Mouse (Mus musculus) midbrain, embryonic 13.5 days (tissue): ENCODE results near the gene Slc27a1. TPM values are rescaled to one million over a fixed set of nuclear protein-coding genes. Genes with fewer than 3 reads are reported as not detected.

ENCODE experiments used
- ATAC-seq: fragments of 200-750 bp; cut with Nextera tagmentation; 2 replicates; pipeline ENCODE4 v1.8.0; 2017; ENCODE audit warnings: mild to moderate bottlenecking, moderate TSS enrichment, moderate library complexity
- H3K27ac ChIP-seq: fragments of 300-500 bp; sonication (generic); 2 replicates; pipeline ENCODE4 v1.5.1; 2015; ENCODE audit warnings: inconsistent platforms, mild to moderate bottlenecking, moderate library complexity
- H3K27me3 ChIP-seq: fragments of 300-500 bp; sonication (generic); 2 replicates; pipeline ENCODE4 v1.6.1; 2015; ENCODE audit warnings: mild to moderate bottlenecking, inconsistent platforms
- H3K36me3 ChIP-seq: fragments of 300-500 bp; sonication (generic); 2 replicates; pipeline ENCODE4 v1.6.1; 2015; ENCODE audit warnings: mild to moderate bottlenecking, inconsistent platforms
- H3K4me1 ChIP-seq: fragments of 300-500 bp; sonication (generic); replicated peaks from 2 replicates; pipeline ENCODE4 v1.6.1; 2015; ENCODE audit warnings: inconsistent platforms
- H3K4me2 ChIP-seq: fragments of 300-500 bp; sonication (generic); replicated peaks from 2 replicates; pipeline ENCODE4 v1.6.1; 2015; ENCODE audit warnings: moderate library complexity, mild to moderate bottlenecking, inconsistent platforms
- H3K4me3 ChIP-seq: fragments of 300-500 bp; sonication (generic); replicated peaks from 2 replicates; pipeline ENCODE4 v1.5.1; 2015; ENCODE audit warnings: mild to moderate bottlenecking, inconsistent platforms
- H3K9ac ChIP-seq: fragments of 300-500 bp; sonication (generic); replicated peaks from 2 replicates; pipeline ENCODE4 v1.6.1; 2015; ENCODE audit warnings: mild to moderate bottlenecking, inconsistent platforms
- H3K9me3 ChIP-seq: fragments of 300-500 bp; sonication (generic); 2 replicates; pipeline ENCODE4 v1.6.1; 2016; ENCODE audit warnings: mild to moderate bottlenecking, inconsistent platforms
- WGBS: fragments of 180-500 bp; shearing (Covaris S2); methylation state at CpG from one replicate; pipeline ENCODE4 v1.1.7; 2015; 5-methylcytosine and 5-hydroxymethylcytosine counted together
- polyA plus RNA-seq: library from polyadenylated mRNA; unstranded; fragments of >200 nt; fragmentation: Nextera tagmentation; extraction: Ambion mirVana; gene quantifications from 2 replicates; pipeline ENCODE4 v1.2.1, GENCODE M21; 2015

Slc27a1 gene
- polyA plus RNA-seq, 1 experiment from 2014 or later, result 58.7 TPM

DNA sequence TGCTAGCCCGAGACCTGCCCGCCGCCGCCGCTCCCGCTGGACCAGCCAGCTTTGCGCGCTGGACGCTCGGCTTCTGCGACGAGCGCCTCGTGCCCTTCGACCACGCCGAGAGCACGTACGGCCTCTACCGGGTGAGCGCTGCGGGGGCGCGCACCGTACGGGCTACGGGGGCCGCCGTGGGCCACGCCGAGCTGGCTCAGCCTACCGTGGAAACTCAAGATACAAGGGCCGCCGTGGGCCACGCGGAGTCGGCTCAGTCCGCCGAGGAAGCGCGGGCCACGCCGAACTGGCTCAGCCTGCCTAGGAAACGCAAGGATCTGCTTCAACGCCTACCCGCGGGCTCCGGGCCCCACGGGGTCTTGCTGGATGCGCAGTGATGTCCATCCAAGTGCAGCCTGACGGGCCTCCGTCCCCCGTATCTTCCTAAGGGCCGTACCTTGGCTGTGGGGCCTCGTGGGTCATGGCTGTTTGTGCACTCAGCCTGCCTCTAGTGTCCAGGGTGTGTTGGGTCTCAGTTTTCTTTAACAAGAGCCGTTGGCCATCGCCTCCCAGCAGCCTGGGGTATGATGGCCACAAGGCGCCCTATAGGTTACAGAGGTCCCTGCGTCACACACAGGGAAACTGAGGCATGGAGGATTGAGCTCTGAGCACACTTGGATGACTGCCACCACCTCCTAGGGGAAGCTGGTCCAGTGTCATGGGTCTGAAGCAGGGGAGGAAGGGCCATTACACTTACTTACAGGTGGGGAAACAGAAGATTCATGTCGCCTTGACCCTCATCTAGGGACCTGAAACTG lies 23.9 kb downstream of the Slc27a1 start:
- H3K27ac ChIP-seq, result peak overlapping the region; percentile 98
- WGBS, result 3% methylated on average over 60 of the region's 60 CpGs
- H3K4me1 ChIP-seq, result peaks cover 41% of the 10 kb centered on the region
- peak overlapping the region; percentile 94 for H3K4me2 ChIP-seq
- peak overlapping the region; percentile 96 for H3K9ac ChIP-seq
- no peaks in the 10 kb centered on the region for H3K9me3 ChIP-seq
- peak overlapping the region; percentile 75 for H3K4me3 ChIP-seq
- no peaks in the 10 kb centered on the region for H3K27me3 ChIP-seq
- H3K36me3 ChIP-seq, result 0 out of 2 replicates have a peak, but pooled peaks cover 13% of the 10 kb centered on the region
- ATAC-seq, result peak; percentile 80

GRCm38 (mm10) chr8:71593556-71594323 lies 25.1 kb downstream of the Slc27a1 start:
- Histone ChIP-seq H3K27me3 (no peaks in the 10 kb centered on the region), H3K27ac (no peak overlapping the region), H3K9me3 (no peaks in the 10 kb centered on the region), H3K4me2 (peak overlapping the region; percentile 94), H3K4me3 (peak overlapping the region; percentile 75; the same call in 1 of the 2 replicates), H3K4me1 (peaks cover 41% of the 10 kb centered on the region), H3K36me3 (0 out of 2 replicates have a peak, but pooled peaks cover 8% of the 10 kb centered on the region), H3K9ac (peak overlapping the region; percentile 96; the same call in 1 of the 2 replicates)
- no peak for ATAC-seq
- WGBS, result 97% methylated on average over 8 of the region's 8 CpGs

DNA sequence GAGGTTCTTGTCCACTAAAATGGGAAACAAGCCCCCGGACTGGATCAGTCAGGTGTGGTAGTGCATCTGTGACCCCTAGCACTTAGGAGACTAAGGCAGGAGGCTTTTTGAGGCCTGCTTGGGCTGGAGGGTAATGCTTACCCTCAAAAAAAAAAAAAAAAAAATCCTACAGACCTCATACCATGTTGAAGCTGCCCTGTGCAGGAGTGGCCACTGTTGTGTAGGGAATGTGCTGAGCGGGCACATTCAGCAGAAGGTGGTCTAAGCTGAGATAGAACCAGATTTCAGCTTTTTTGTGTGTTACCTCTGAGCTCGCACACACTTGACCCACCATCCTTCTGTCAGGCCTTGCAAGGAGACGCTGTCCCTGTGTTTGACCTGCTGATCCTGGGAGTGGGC lies 25.6 kb downstream of the Slc27a1 start:
- 91% methylated on average over 4 of the region's 4 CpGs for WGBS
- no peak overlapping the region for H3K9ac ChIP-seq
- ATAC-seq, result no peak

DNA sequence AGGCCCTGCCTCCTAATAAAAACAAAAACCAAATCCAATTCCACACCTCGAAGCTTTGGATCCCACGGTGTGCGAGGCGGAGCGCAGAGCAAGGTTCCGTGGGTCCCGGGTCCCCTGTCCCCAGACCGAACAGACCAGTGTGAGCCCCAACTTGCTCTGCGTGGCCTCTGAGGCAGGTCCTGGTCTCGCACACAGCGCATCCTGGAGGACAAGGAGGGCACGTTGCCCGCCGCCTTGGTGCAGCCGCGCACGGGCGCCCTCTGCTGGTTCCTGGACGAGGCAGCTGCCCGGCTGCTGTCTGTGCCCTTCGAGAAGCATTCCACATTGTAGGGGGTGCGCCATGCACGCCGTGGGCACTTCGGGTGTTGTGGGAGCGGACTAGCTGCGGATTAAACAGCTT lies 27.2 kb downstream of the Slc27a1 start:
- WGBS, result 3% methylated on average over 27 of the region's 27 CpGs
- Histone ChIP-seq H3K4me1 (peaks cover 34% of the 10 kb centered on the region), H3K4me2 (peak overlapping the region; percentile 25; the same call in 1 of the 2 replicates), H3K9me3 (no peaks in the 10 kb centered on the region), H3K27ac (0 out of 2 replicates have a peak overlapping the region, but pooled peaks have one; percentile 20), H3K36me3 (peaks cover 20% of the 10 kb centered on the region), H3K9ac (no peak overlapping the region; the same call in 1 of the 2 replicates), H3K4me3 (no peak overlapping the region), H3K27me3 (peaks cover 14% of the 10 kb centered on the region)
- peak; percentile 31 for ATAC-seq

More for the DNA sequence above, 25.6 kb downstream of the Slc27a1 start:
- Histone ChIP-seq H3K27ac (no peak overlapping the region), H3K36me3 (0 out of 2 replicates have a peak, but pooled peaks cover 11% of the 10 kb centered on the region), H3K4me1 (peaks cover 41% of the 10 kb centered on the region), H3K9me3 (no peaks in the 10 kb centered on the region), H3K4me3 (no peak overlapping the region), H3K4me2 (no peak overlapping the region), H3K27me3 (no peaks in the 10 kb centered on the region; the same call in 1 of the 2 replicates)

GRCm38 (mm10) chr8:71596384-71596783 lies 27.7 kb downstream of the Slc27a1 start:
- no peak overlapping the region for H3K27ac ChIP-seq
- H3K27me3 ChIP-seq, result peaks cover 19% of the 10 kb centered on the region
- no peak overlapping the region for H3K9ac ChIP-seq
- peaks cover 29% of the 10 kb centered on the region for H3K4me1 ChIP-seq
- no peak overlapping the region for H3K4me3 ChIP-seq
- 65% methylated on average over 6 of the region's 6 CpGs for WGBS
- H3K9me3 ChIP-seq, result no peaks in the 10 kb centered on the region
- H3K4me2 ChIP-seq, result 0 out of 2 replicates have a peak overlapping the region, but pooled peaks have one; percentile 25
- ATAC-seq, result no peak
- H3K36me3 ChIP-seq, result peaks cover 20% of the 10 kb centered on the region

GRCm38 (mm10) chr8:71596798-71597197 lies 28.1 kb downstream of the Slc27a1 start:
- Histone ChIP-seq H3K9ac (no peak overlapping the region), H3K27ac (no peak overlapping the region), H3K9me3 (no peaks in the 10 kb centered on the region), H3K36me3 (peaks cover 20% of the 10 kb centered on the region), H3K27me3 (peaks cover 24% of the 10 kb centered on the region), H3K4me3 (no peak overlapping the region), H3K4me2 (no peak overlapping the region), H3K4me1 (peaks cover 28% of the 10 kb centered on the region)
- WGBS, result 84% methylated on average over 4 of the region's 4 CpGs
- no peak for ATAC-seq

GRCm38 (mm10) chr8:71597451-71597850 lies 28.8 kb downstream of the Slc27a1 start, which contains the start of gene Fam129c:
Gene Fam129c (plus strand): TSS chr8:71597648.
- Histone ChIP-seq H3K4me1 (peaks cover 34% of the 10 kb centered on the region), H3K36me3 (peaks cover 20% of the 10 kb centered on the region), H3K27me3 (peaks cover 30% of the 10 kb centered on the region), H3K9me3 (no peaks in the 10 kb centered on the region), H3K9ac (no peak within 1 kb of the TSS), H3K27ac (no peak within 1 kb of the TSS), H3K4me3 (no peak within 1 kb of the TSS), H3K4me2 (no peak within 1 kb of the TSS)
- no peak for ATAC-seq
- WGBS, result 83% methylated on average over 3 of the region's 3 CpGs

DNA sequence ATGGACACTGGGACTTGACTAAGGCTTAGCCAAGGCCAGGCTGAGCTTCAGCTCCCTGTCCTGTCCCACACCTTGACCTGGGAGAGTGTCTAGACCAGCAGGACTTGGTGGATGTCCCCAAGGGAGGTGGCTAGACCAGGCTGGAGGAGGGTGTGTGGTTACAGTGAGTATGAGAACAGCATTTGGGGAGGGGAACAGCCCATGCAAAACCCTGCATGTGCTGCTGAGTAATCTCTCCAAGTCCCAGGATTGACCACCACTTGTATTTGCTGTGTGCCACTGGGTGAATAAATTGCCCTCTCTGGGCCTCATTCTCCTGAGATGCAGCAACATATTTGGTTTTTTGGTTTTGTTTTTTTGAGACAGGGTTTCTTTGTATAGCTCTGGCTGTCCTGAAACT lies 29.7 kb downstream of the Slc27a1 start:
- H3K4me2 ChIP-seq, result no peak overlapping the region
- peaks cover 34% of the 10 kb centered on the region for H3K4me1 ChIP-seq
- H3K27ac ChIP-seq, result no peak overlapping the region
- no peak for ATAC-seq
- peaks cover 20% of the 10 kb centered on the region for H3K36me3 ChIP-seq
- H3K4me3 ChIP-seq, result no peak overlapping the region
- H3K27me3 ChIP-seq, result peaks cover 39% of the 10 kb centered on the region
- no peaks in the 10 kb centered on the region for H3K9me3 ChIP-seq
- H3K9ac ChIP-seq, result no peak overlapping the region

- Histone ChIP-seq H3K4me2 (no peak overlapping the region), H3K27me3 (peaks cover 44% of the 10 kb centered on the region), H3K9me3 (no peaks in the 10 kb centered on the region), H3K4me3 (no peak overlapping the region), H3K36me3 (peaks cover 20% of the 10 kb centered on the region), H3K9ac (no peak overlapping the region), H3K27ac (no peak overlapping the region), H3K4me1 (peaks cover 32% of the 10 kb centered on the region)
- no peak for ATAC-seq
- whole genome bisulfite sequencing, result 92% methylated on average over 5 of the region's 5 CpGs
Observed at GRCm38 (mm10) chr8:71598841-71599240, 30.2 kb downstream of the Slc27a1 start.

- peak; percentile 55 for ATAC-seq
- WGBS, result 3% methylated on average over 63 of the region's 65 CpGs
- H3K4me2 ChIP-seq, result peak overlapping the region; percentile 52
- peak overlapping the region; percentile 35 for H3K4me3 ChIP-seq
- H3K36me3 ChIP-seq, result peaks cover 12% of the 10 kb centered on the region
- peaks cover 54% of the 10 kb centered on the region for H3K27me3 ChIP-seq
- H3K9me3 ChIP-seq, result no peaks in the 10 kb centered on the region
- peak overlapping the region; percentile 57 for H3K9ac ChIP-seq
- peaks cover 18% of the 10 kb centered on the region for H3K4me1 ChIP-seq
- H3K27ac ChIP-seq, result no peak overlapping the region
Observed at GRCm38 (mm10) chr8:71601939-71602665, 33.4 kb downstream of the Slc27a1 start.

GRCm38 (mm10) chr8:71602666-71603334 lies 34.1 kb downstream of the Slc27a1 start:
- peak overlapping the region; percentile 57 for H3K9ac ChIP-seq
- peaks cover 54% of the 10 kb centered on the region for H3K27me3 ChIP-seq
- H3K4me3 ChIP-seq, result peak overlapping the region; percentile 35
- peaks cover 18% of the 10 kb centered on the region for H3K4me1 ChIP-seq
- H3K9me3 ChIP-seq, result no peaks in the 10 kb centered on the region
- H3K27ac ChIP-seq, result no peak overlapping the region
- peaks cover 12% of the 10 kb centered on the region for H3K36me3 ChIP-seq
- under 1% methylated on average over 32 of the region's 32 CpGs for WGBS
- H3K4me2 ChIP-seq, result peak overlapping the region; percentile 52
- ATAC-seq, result peak; percentile 70
